Mouse (Mus musculus) frontal cortex, postnatal 14 days (tissue): ENCODE measurements around the gene Tpr.

Source experiments
- DNase-seq, 2 experiments: peaks; one replicate each; pipeline ENCODE4 v3.0.0; 2022; ENCODE audit warnings: low spot score in 2 of 2

The Tpr gene

GRCm38 (mm10) chr1:150460595-150460994, 68.0 kb downstream of the Tpr start:
- no peak for DNase-seq

- DNase-seq = no peak
These were observed 70.4 kb downstream of the Tpr start for GRCm38 (mm10) chr1:150463068-150463467.

DNA sequence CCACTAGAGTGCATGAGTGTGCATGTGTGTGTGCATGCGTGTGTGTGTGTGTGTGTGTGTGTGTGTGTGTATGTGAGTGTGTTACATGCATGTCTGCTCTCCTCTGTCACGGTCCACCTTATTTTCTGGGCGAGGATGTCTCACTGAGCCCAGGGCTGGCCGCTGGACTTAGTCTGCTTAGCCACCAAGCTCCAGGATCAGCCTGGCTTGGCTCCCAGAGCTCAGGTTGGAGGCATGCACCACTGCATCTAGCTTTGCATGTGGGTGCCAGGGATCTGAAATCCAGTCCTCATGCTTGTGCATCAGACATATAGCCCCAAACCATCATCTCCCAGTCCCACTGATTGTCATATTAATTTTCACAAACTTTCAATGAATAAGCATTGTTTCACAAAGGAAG, 71.1 kb downstream of the Tpr start:
- no peak for DNase-seq

DNA sequence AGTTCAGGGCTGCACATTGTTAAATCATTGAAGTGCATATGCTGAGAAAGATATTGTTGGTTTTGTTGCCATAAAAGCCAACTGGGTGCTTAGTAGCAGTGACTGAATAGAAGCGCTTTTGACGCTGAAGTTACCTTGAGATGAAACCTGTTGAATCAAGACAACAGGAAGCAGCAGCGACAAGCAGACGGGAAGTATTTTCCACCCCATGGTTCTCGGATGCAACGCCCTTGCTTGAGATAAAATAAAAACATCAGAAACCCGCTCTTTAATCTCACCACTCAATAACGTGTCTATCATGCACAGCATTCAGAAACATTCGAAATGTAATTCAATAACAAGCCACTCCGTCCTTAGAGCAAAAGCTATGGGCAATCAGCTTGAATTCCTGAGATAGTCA, 72.7 kb downstream of the Tpr start:
- DNase-seq = no peak

DNA sequence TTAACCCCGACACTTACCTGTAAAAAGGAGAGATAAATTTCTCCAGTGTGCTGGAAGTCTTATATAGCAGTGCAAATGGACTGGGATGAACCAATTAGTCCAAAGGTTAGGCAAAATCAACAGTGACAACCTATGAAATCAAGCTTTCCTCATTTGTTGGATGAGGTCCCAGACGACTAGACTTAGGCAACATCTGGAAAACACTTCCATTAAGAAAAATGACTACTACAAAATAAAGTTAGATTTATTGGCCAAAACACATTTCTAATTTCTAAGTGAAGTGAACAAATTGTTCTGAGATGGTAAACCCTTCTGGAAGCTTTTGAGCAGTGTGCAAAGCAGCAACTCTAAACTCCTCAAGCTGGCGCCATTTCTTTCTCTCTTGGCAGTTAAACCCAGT, 73.5 kb downstream of the Tpr start, which contains the start of gene Prg4:
Gene Prg4, minus strand, starts transcription at position 34 of the 400 bp plus-strand sequence.
- DNase-seq = no peak

- no peak for DNase-seq
These were observed 77.4 kb downstream of the Tpr start for GRCm38 (mm10) chr1:150469992-150470391.

- DNase-seq = no peak
These were observed 79.9 kb downstream of the Tpr start for GRCm38 (mm10) chr1:150472525-150472924.

GRCm38 (mm10) chr1:150480674-150481073, 88.0 kb downstream of the Tpr start:
- DNase-seq = no peak

- DNase-seq = no peak
These were observed 96.5 kb downstream of the Tpr start for GRCm38 (mm10) chr1:150489148-150489547.

GRCm38 (mm10) chr1:150496626-150497302, 104.1 kb downstream of the Tpr start:
- no peak for DNase-seq

GRCm38 (mm10) chr1:150497690-150498089, 105.1 kb downstream of the Tpr start:
- DNase-seq = no peak

- DNase-seq = no peak
These were observed 105.5 kb downstream of the Tpr start for GRCm38 (mm10) chr1:150498177-150498576.
